ENCODE assay signal across 11 mouse cellular contexts in the genomic region with DNA sequence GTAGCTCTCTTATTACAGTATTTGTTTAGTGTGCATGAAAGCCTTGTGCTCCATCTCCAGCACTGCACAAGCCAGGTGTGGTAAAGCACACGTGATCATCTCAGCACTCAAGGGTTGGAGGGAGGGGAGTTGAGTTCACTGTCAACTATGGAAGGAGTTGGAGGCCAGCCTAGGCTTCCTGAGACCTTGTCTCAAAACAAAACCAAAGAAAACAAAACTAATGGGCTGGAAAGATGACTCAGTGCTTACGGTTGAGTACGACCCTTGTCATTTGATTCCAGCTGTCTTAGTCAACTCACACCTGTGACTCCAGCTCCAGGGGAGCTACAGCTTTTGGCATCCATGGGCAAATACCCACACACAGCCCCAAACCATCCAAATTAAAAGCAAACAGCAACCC. TPM values are rescaled to one million over a fixed set of nuclear protein-coding genes. Genes with fewer than 3 reads are reported as not detected.
DNase-seq lines count a peak whose midpoint lies in the region; ATAC-seq and TF ChIP-seq lines count a peak whose summit lies in the region.
"Had no signal": no experiment of that assay in that cellular context is flagged by ENCODE, and none has a peak within 500 bp of the region (broad histone marks: within the 10 kb centered on the region; RNA-seq: fewer than 3 reads in every experiment).

No protein-coding gene starts in this region.

- no peak for TF ChIP-seq CTCF in heart, adult 2 months (IDR thresholded peaks at IDR 0.05)
- no peak for TF ChIP-seq CTCF in lung, adult 2 months (IDR thresholded peaks at IDR 0.05; ENCODE audit: insufficient read depth, low read length)

- no peaks in the 10 kb centered on the region for H3K9me3 ChIP-seq in embryonic facial prominence, embryonic 14.5 days (ENCODE audit: control insufficient read depth, low read length)
- H3K9me3 ChIP-seq: limb, embryonic 10.5 days; midbrain, embryonic 12.5 days had no signal

- peak overlapping the region; percentile 95 for H3K27ac ChIP-seq in heart, adult 2 months
- 0 out of 2 replicates have a peak overlapping the region, but pooled peaks have one; percentile 15 for H3K27ac ChIP-seq in embryonic facial prominence, embryonic 14.5 days (replicated peaks; ENCODE audit: low read depth, low read length)
- H3K27ac ChIP-seq: limb, embryonic 10.5 days; midbrain, embryonic 12.5 days had no signal

- peaks cover 14% of the 10 kb centered on the region for H3K36me3 ChIP-seq in heart, adult 2 months (ENCODE audit: control insufficient read depth, insufficient read depth, low read length)
- no peaks in the 10 kb centered on the region for H3K36me3 ChIP-seq in embryonic facial prominence, embryonic 14.5 days (ENCODE audit: control insufficient read depth, insufficient read depth, low read length)
- H3K36me3 ChIP-seq: midbrain, embryonic 12.5 days had no signal

- ATAC-seq in embryonic facial prominence, embryonic 14.5 days (ENCODE audit: low read depth) = no peak
- ATAC-seq: inflammation-experienced regulatory T-cells, adult 6 months had no signal

- H3K9ac ChIP-seq in heart, adult 2 months (ENCODE audit: low read depth, low read length) = peak overlapping the region; percentile 28
- no peak overlapping the region for H3K9ac ChIP-seq in embryonic facial prominence, embryonic 14.5 days (ENCODE audit: low read depth, low read length)
- H3K9ac ChIP-seq: midbrain, embryonic 12.5 days had no signal

- TF ChIP-seq EP300 in heart, adult 2 months (IDR thresholded peaks at IDR 0.05; ENCODE audit: insufficient read depth, low read depth, low read length) = peak; percentile 71; the same call in 1 of the 2 replicates

- intact Hi-C loops in heart, adult 2 months (cut with DNase I) = no loop called here
- intact Hi-C loops in heart, postnatal 25 days (cut with DNase I) = no loop called here

- no peaks in the 10 kb centered on the region for H3K79me2 ChIP-seq in heart, adult 2 months (replicated peaks; ENCODE audit: control insufficient read depth, insufficient read depth, low read length)

- peak; percentile 32 to 46 for DNase-seq in heart, adult 2 months
- DNase-seq in heart, postnatal 25 days (ENCODE audit: low spot score) = no peak
- DNase-seq in 416B (ENCODE audit: low read depth) = peak; percentile 52
- peak; percentile 10 for DNase-seq in embryonic facial prominence, embryonic 14.5 days (ENCODE audit: low spot score)
- DNase-seq in lung, adult 2 months = no peak
- no peak for DNase-seq in ovary, adult 18-20 months (ENCODE audit: low spot score)
- no peak for DNase-seq in cerebellum, postnatal 14 days
- no peak for DNase-seq in thymus, adult 18-20 months

- TF ChIP-seq POLR2A in heart, adult 2 months (IDR thresholded peaks at IDR 0.05; ENCODE audit: insufficient read depth, low read depth, low read length) = peak; percentile 92
- peak; percentile 59; the same call in 1 of the 2 replicates for TF ChIP-seq POLR2A in lung, adult 2 months (IDR thresholded peaks at IDR 0.05; ENCODE audit: borderline replicate concordance, extremely low read depth, low read depth, low read length)

- no peaks in the 10 kb centered on the region for H3K27me3 ChIP-seq in heart, adult 2 months (ENCODE audit: control insufficient read depth, insufficient read depth, low read length)
- no peaks in the 10 kb centered on the region for H3K27me3 ChIP-seq in embryonic facial prominence, embryonic 14.5 days (replicated peaks; ENCODE audit: control insufficient read depth, insufficient read depth, low read length)

- peaks cover 2% of the 10 kb centered on the region for H3K4me1 ChIP-seq in heart, adult 2 months (ENCODE audit: control insufficient read depth, insufficient read depth, low read length)
- no peaks in the 10 kb centered on the region for H3K4me1 ChIP-seq in embryonic facial prominence, embryonic 14.5 days (ENCODE audit: control insufficient read depth, insufficient read depth, low read length)
- H3K4me1 ChIP-seq in lung, adult 2 months (ENCODE audit: control insufficient read depth, insufficient read depth, low read length) = peaks cover 27% of the 10 kb centered on the region

- 24% methylated on average over 3 of the region's 3 CpGs for WGBS in heart, adult 2 months
- WGBS in embryonic facial prominence, embryonic 14.5 days = 52% methylated on average over 3 of the region's 3 CpGs
- 12% methylated on average over 3 of the region's 3 CpGs for WGBS in lung, adult 2 months

- peak overlapping the region; percentile 15; the same call in 1 of the 2 replicates for H3K4me2 ChIP-seq in embryonic facial prominence, embryonic 14.5 days (ENCODE audit: low read depth, low read length)
- H3K4me2 ChIP-seq: midbrain, embryonic 12.5 days had no signal

- H3K4me3 ChIP-seq in heart, adult 2 months = peak overlapping the region; percentile 84
- no peak overlapping the region for H3K4me3 ChIP-seq in embryonic facial prominence, embryonic 14.5 days (ENCODE audit: low read depth, low read length)
- H3K4me3 ChIP-seq in lung, adult 2 months (replicated peaks; ENCODE audit: extremely low read depth, low read depth, low read length) = peak overlapping the region; percentile 56
- H3K4me3 ChIP-seq: limb, embryonic 10.5 days; midbrain, embryonic 12.5 days had no signal

RNA-seq across cellular contexts. Expression of gene Kank3, which starts 2.2 kb away (rescaled TPM):
- 10 to 100 TPM; 54.6 to 61.0 TPM for total RNA-seq in heart, adult 2 months (2021)
- polyA plus RNA-seq in heart, adult 2 months (2012; rRNA removed) = 139 and 168 TPM in 2 replicates
- total RNA-seq in heart, postnatal 25 days (2021) = 10 to 100 TPM; 55.0 to 69.3 TPM
- polyA plus RNA-seq in embryonic facial prominence, embryonic 14.5 days (2014; fragmentation: Nextera tagmentation; extraction: Ambion mirVana) = 38.7 and 39.4 TPM in 2 replicates
- 395 and 450 TPM in 2 replicates for polyA plus RNA-seq in lung, adult 2 months (2012; rRNA removed)

RNA-seq across cellular contexts. Expression of gene Rps28, which starts 11.9 kb away (rescaled TPM):
- total RNA-seq in heart, adult 2 months (2021) = 100 to 1,000 TPM; 683 to 757 TPM
- polyA plus RNA-seq in heart, adult 2 months (2012; rRNA removed) = 329 and 480 TPM in 2 replicates
- total RNA-seq in heart, postnatal 25 days (2021) = 100 to 1,000 TPM; 707 to 763 TPM
- polyA plus RNA-seq in embryonic facial prominence, embryonic 14.5 days (2014; fragmentation: Nextera tagmentation; extraction: Ambion mirVana) = 1,198 and 1,307 TPM in 2 replicates
- polyA plus RNA-seq in lung, adult 2 months (2012; rRNA removed) = 506 and 507 TPM in 2 replicates

RNA-seq across cellular contexts. Expression of gene Ndufa7, which starts 11.9 kb away (rescaled TPM):
- total RNA-seq in heart, adult 2 months (2021) = 100 to 1,000 TPM; 609 to 707 TPM
- polyA plus RNA-seq in heart, adult 2 months (2012; rRNA removed) = 755 and 759 TPM in 2 replicates
- 100 to 1,000 TPM; 599 to 648 TPM for total RNA-seq in heart, postnatal 25 days (2021)
- 479 and 488 TPM in 2 replicates for polyA plus RNA-seq in embryonic facial prominence, embryonic 14.5 days (2014; fragmentation: Nextera tagmentation; extraction: Ambion mirVana)
- 334 and 389 TPM in 2 replicates for polyA plus RNA-seq in lung, adult 2 months (2012; rRNA removed)

RNA-seq across cellular contexts. Expression of gene Cd320, which starts 30.4 kb away (rescaled TPM):
- total RNA-seq in heart, adult 2 months (2021) = 10 to 100 TPM; 27.8 to 34.3 TPM
- 36.1 and 46.9 TPM in 2 replicates for polyA plus RNA-seq in heart, adult 2 months (2012; rRNA removed)
- total RNA-seq in heart, postnatal 25 days (2021) = 10 to 100 TPM; 30.6 to 31.9 TPM
- polyA plus RNA-seq in embryonic facial prominence, embryonic 14.5 days (2014; fragmentation: Nextera tagmentation; extraction: Ambion mirVana) = 60.5 and 62.3 TPM in 2 replicates
- 28.3 and 30.4 TPM in 2 replicates for polyA plus RNA-seq in lung, adult 2 months (2012; rRNA removed)

RNA-seq across cellular contexts. Expression of gene Angptl4, which starts 30.8 kb away (rescaled TPM):
- total RNA-seq in heart, adult 2 months (2021) = 1 to 10 TPM; 4.7 to 7.2 TPM
- polyA plus RNA-seq in heart, adult 2 months (2012; rRNA removed) = 13.2 and 18.9 TPM in 2 replicates
- total RNA-seq in heart, postnatal 25 days (2021) = 10 to 100 TPM in 1 of 2 experiments, 1 to 10 TPM in 1; 8.4 to 21.7 TPM
- 35.7 and 52.1 TPM in 2 replicates for polyA plus RNA-seq in embryonic facial prominence, embryonic 14.5 days (2014; fragmentation: Nextera tagmentation; extraction: Ambion mirVana)
- 34.6 and 87.6 TPM in 2 replicates for polyA plus RNA-seq in lung, adult 2 months (2012; rRNA removed)

Comparison
In these comparisons a context has a peak if more than half of its experiments do, and no peak if none do; other contexts are left out.
1. DNase-seq: peak in heart, adult 2 months (2 of 2), 416B (single experiment) and embryonic facial prominence, embryonic 14.5 days (single experiment); none in heart, postnatal 25 days (single experiment), lung, adult 2 months (single experiment), ovary, adult 18-20 months (single experiment), cerebellum, postnatal 14 days (0 of 2) and thymus, adult 18-20 months (0 of 2).